Mouse (Mus musculus) limb, embryonic 11.5 days (tissue): ENCODE measurements around the gene Rnf126. TPM values are rescaled to one million over a fixed set of nuclear protein-coding genes. Genes with fewer than 3 reads are reported as not detected.
A peak's percentile ranks its signal among the peaks of the same experiment; 100 is the strongest.

ENCODE experiments used
- ATAC-seq: fragments of 200-750 bp; cut with Nextera tagmentation; 2 replicates; pipeline ENCODE4 v1.8.0; 2017; ENCODE audit warnings: low read depth; ENCODE audit not compliant: insufficient number of reproducible peaks, low FRiP score, low TSS enrichment
- DNase-seq: peaks from one replicate; pipeline ENCODE4 v3.0.0-alpha.2; 2015; ENCODE audit warnings: low spot score
- H3K27ac ChIP-seq: fragments of 300-500 bp; sonication (generic); replicated peaks from 2 replicates; pipeline ENCODE4 v1.5.1; 2014; ENCODE audit warnings: low read depth, mild to moderate bottlenecking, low read length
- H3K27me3 ChIP-seq: fragments of 300-500 bp; sonication (generic); 2 replicates; pipeline ENCODE4 v1.6.1; 2014; ENCODE audit warnings: mild to moderate bottlenecking, low read length, mixed read lengths; ENCODE audit not compliant: control insufficient read depth, insufficient read depth
- H3K36me3 ChIP-seq: fragments of 300-500 bp; sonication (generic); 2 replicates; pipeline ENCODE4 v1.6.1; 2014; ENCODE audit warnings: mild to moderate bottlenecking, low read length, moderate library complexity, mixed read lengths; ENCODE audit not compliant: control insufficient read depth, insufficient read depth
- H3K4me1 ChIP-seq: fragments of 300-500 bp; sonication (generic); 2 replicates; pipeline ENCODE4 v1.6.1; 2014; ENCODE audit warnings: low read length, mixed read lengths; ENCODE audit not compliant: control insufficient read depth, insufficient read depth
- H3K4me2 ChIP-seq: fragments of 300-500 bp; sonication (generic); 2 replicates; pipeline ENCODE4 v1.6.1; 2014; ENCODE audit warnings: low read depth, mild to moderate bottlenecking, moderate library complexity; ENCODE audit not compliant: severe bottlenecking
- H3K4me3 ChIP-seq: fragments of 300-500 bp; sonication (generic); 2 replicates; pipeline ENCODE4 v1.5.1; 2014; ENCODE audit warnings: low read depth, low read length
- H3K9ac ChIP-seq: fragments of 300-500 bp; sonication (generic); 2 replicates; pipeline ENCODE4 v1.6.1; 2014; ENCODE audit warnings: mild to moderate bottlenecking, low read length
- H3K9me3 ChIP-seq: fragments of 300-500 bp; sonication (generic); 2 replicates; pipeline ENCODE4 v1.6.1; 2016; ENCODE audit warnings: low read length; ENCODE audit not compliant: control insufficient read depth
- WGBS: fragments of 180-500 bp; shearing (Covaris S2); extraction: QIAGEN DNeasy Blood & Tissue Kit; methylation state at CpG from one replicate; pipeline ENCODE4 v1.1.7; 2014; 5-methylcytosine and 5-hydroxymethylcytosine counted together
- polyA plus RNA-seq: library from polyadenylated mRNA; unstranded; fragments of >200 nt; fragmentation: Nextera tagmentation; extraction: Ambion mirVana; gene quantifications from 2 replicates; pipeline ENCODE4 v1.2.1, GENCODE M21; 2014

Rnf126 gene
- polyA plus RNA-seq, 1 experiment from 2014 or later = 112 TPM

- no peaks in the 10 kb centered on the region for H3K9me3 ChIP-seq
- 23% methylated on average over 15 of the region's 15 CpGs for WGBS
Measured at GRCm38 (mm10) chr10:79778006-79778405, 11.3 kb upstream of the Rnf126 start.

GRCm38 (mm10) chr10:79777103-79777531 lies 10.4 kb upstream of the Rnf126 start, which contains the start of gene Fstl3:
Gene Fstl3, plus strand, starts transcription at chr10:79777272.
- peak within 1 kb of the TSS; percentile 17 for H3K9ac ChIP-seq
- H3K4me2 ChIP-seq = peak within 1 kb of the TSS; percentile 56
- ATAC-seq = no peak
- H3K27me3 ChIP-seq = peaks cover 26% of the 10 kb centered on the region
- H3K9me3 ChIP-seq = no peaks in the 10 kb centered on the region; the same call in 1 of the 2 replicates
- peak; percentile 64 for DNase-seq
- peaks cover 10% of the 10 kb centered on the region for H3K4me1 ChIP-seq
- H3K27ac ChIP-seq = no peak within 1 kb of the TSS
- 1% methylated on average over 39 of the region's 39 CpGs for WGBS
- H3K4me3 ChIP-seq = peak within 1 kb of the TSS; percentile 27
- no peaks in the 10 kb centered on the region for H3K36me3 ChIP-seq

More at GRCm38 (mm10) chr10:79778006-79778405, 11.3 kb upstream of the Rnf126 start:
- Histone ChIP-seq H3K9ac (no peak overlapping the region), H3K4me1 (peaks cover 10% of the 10 kb centered on the region), H3K4me3 (no peak overlapping the region), H3K27me3 (peaks cover 31% of the 10 kb centered on the region), H3K36me3 (no peaks in the 10 kb centered on the region), H3K4me2 (no peak overlapping the region), H3K27ac (no peak overlapping the region)
- ATAC-seq (no peak), DNase-seq (peak; percentile 49)

GRCm38 (mm10) chr10:79774486-79775279 lies 7.9 kb upstream of the Rnf126 start:
- no peak overlapping the region for H3K27ac ChIP-seq
- DNase-seq (no peak), ATAC-seq (no peak)
- 75% methylated on average over 5 of the region's 5 CpGs for WGBS
- H3K27me3 ChIP-seq = peaks cover 17% of the 10 kb centered on the region
- H3K4me2 ChIP-seq = no peak overlapping the region
- H3K36me3 ChIP-seq = no peaks in the 10 kb centered on the region
- H3K4me3 ChIP-seq = no peak overlapping the region
- 0 out of 2 replicates have a peak, but pooled peaks cover 4% of the 10 kb centered on the region for H3K4me1 ChIP-seq
- H3K9ac ChIP-seq = no peak overlapping the region
- H3K9me3 ChIP-seq = no peaks in the 10 kb centered on the region; the same call in 1 of the 2 replicates

GRCm38 (mm10) chr10:79773208-79773607 lies 6.5 kb upstream of the Rnf126 start:
- Histone ChIP-seq H3K9ac (no peak overlapping the region), H3K27ac (no peak overlapping the region), H3K36me3 (no peaks in the 10 kb centered on the region), H3K9me3 (no peaks in the 10 kb centered on the region; the same call in 1 of the 2 replicates), H3K4me2 (no peak overlapping the region), H3K4me3 (no peak overlapping the region), H3K27me3 (peaks cover 8% of the 10 kb centered on the region), H3K4me1 (0 out of 2 replicates have a peak, but pooled peaks cover 4% of the 10 kb centered on the region)
- 93% methylated on average over 2 of the region's 2 CpGs for WGBS
- ATAC-seq (no peak), DNase-seq (no peak)

- Histone ChIP-seq H3K4me1 (0 out of 2 replicates have a peak, but pooled peaks cover 3% of the 10 kb centered on the region), H3K4me3 (no peak overlapping the region), H3K9ac (no peak overlapping the region), H3K27ac (no peak overlapping the region), H3K4me2 (no peak overlapping the region), H3K9me3 (no peaks in the 10 kb centered on the region; the same call in 1 of the 2 replicates), H3K27me3 (no peaks in the 10 kb centered on the region; the same call in 1 of the 2 replicates), H3K36me3 (no peaks in the 10 kb centered on the region)
- no peak for ATAC-seq
- DNase-seq = no peak
- 82% methylated on average over 3 of the region's 3 CpGs for WGBS
Measured at GRCm38 (mm10) chr10:79772320-79772719, 5.6 kb upstream of the Rnf126 start.

- peaks cover 14% of the 10 kb centered on the region for H3K4me1 ChIP-seq
- H3K27ac ChIP-seq = no peak overlapping the region
- DNase-seq (no peak), ATAC-seq (no peak)
- no peaks in the 10 kb centered on the region for H3K27me3 ChIP-seq
- H3K4me3 ChIP-seq = no peak overlapping the region
- H3K9ac ChIP-seq = no peak overlapping the region
- H3K9me3 ChIP-seq = no peaks in the 10 kb centered on the region; the same call in 1 of the 2 replicates
- H3K4me2 ChIP-seq = no peak overlapping the region
- no peaks in the 10 kb centered on the region for H3K36me3 ChIP-seq
- WGBS = 34% methylated on average over 4 of the region's 4 CpGs
Measured at GRCm38 (mm10) chr10:79769329-79769728, 2.6 kb upstream of the Rnf126 start.

GRCm38 (mm10) chr10:79768400-79768799 lies 1.6 kb upstream of the Rnf126 start:
- Histone ChIP-seq H3K4me2 (no peak overlapping the region), H3K27ac (no peak overlapping the region), H3K9me3 (no peaks in the 10 kb centered on the region; the same call in 1 of the 2 replicates), H3K9ac (no peak overlapping the region), H3K4me3 (no peak overlapping the region), H3K4me1 (peaks cover 14% of the 10 kb centered on the region), H3K27me3 (no peaks in the 10 kb centered on the region), H3K36me3 (peaks cover 2% of the 10 kb centered on the region; the same call in 1 of the 2 replicates)
- WGBS = 2% methylated on average over 5 of the region's 5 CpGs
- ATAC-seq (no peak), DNase-seq (peak; percentile 91)

GRCm38 (mm10) chr10:79767372-79768244 lies 856 bp upstream of the Rnf126 start:
- ATAC-seq = peak; percentile 82
- Histone ChIP-seq H3K4me1 (peaks cover 14% of the 10 kb centered on the region), H3K4me3 (peak overlapping the region; percentile 87), H3K36me3 (peaks cover 3% of the 10 kb centered on the region), H3K9ac (0 out of 2 replicates have a peak overlapping the region, but pooled peaks have one; percentile 13), H3K9me3 (no peaks in the 10 kb centered on the region; the same call in 1 of the 2 replicates), H3K27ac (peak overlapping the region; percentile 90), H3K4me2 (peak overlapping the region; percentile 90), H3K27me3 (no peaks in the 10 kb centered on the region)
- peak; percentile 92 for DNase-seq
- 12% methylated on average over 40 of the region's 40 CpGs for WGBS
